Mouse (Mus musculus): ENCODE data around the gene Pygo1. TPM values are rescaled to one million over a fixed set of nuclear protein-coding genes. Genes with fewer than 3 reads are reported as not detected.

Gene Pygo1
- polyA plus RNA-seq, 1 experiment from 2014 or later: 1.5 TPM

DNA sequence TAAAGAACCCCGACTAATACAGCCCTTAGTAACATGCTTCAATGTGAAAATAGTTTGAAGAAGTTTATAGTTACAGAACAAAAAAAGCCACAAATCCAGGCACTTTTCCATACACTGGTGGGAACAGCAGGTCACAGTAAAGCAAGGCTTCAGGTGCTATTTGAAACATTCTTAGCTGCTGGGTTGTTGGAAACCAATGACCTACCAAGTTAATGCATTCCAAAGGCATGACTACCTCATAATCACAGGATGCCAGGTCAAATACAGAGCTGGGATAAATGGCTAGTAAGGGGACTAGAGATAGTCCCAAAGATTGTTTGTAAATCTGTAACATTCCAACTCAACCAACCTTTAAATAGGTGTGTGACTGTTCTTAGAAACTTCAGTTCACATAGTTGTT lies 49.8 kb downstream of the Pygo1 start:
- H3K27me3 ChIP-seq (replicated peaks; ENCODE audit: control insufficient read depth, insufficient read depth, low read length): no peaks in the 10 kb centered on the region
- H3K9ac ChIP-seq (ENCODE audit: low read depth, low read length): no peak overlapping the region
- H3K9me3 ChIP-seq (ENCODE audit: control insufficient read depth, low read length): no peaks in the 10 kb centered on the region
- H3K27ac ChIP-seq (ENCODE audit: low read length): no peak overlapping the region
- no peak overlapping the region for H3K4me2 ChIP-seq (ENCODE audit: low read depth, low read length)
- H3K4me3 ChIP-seq (ENCODE audit: low read length): no peak overlapping the region
- WGBS: 92% methylated on average over 1 of the region's 1 CpGs
- no peaks in the 10 kb centered on the region for H3K4me1 ChIP-seq (ENCODE audit: control insufficient read depth, insufficient read depth, low read length)
- H3K36me3 ChIP-seq (ENCODE audit: control insufficient read depth, insufficient read depth, low read length): no peaks in the 10 kb centered on the region
- no peak for ATAC-seq

DNA sequence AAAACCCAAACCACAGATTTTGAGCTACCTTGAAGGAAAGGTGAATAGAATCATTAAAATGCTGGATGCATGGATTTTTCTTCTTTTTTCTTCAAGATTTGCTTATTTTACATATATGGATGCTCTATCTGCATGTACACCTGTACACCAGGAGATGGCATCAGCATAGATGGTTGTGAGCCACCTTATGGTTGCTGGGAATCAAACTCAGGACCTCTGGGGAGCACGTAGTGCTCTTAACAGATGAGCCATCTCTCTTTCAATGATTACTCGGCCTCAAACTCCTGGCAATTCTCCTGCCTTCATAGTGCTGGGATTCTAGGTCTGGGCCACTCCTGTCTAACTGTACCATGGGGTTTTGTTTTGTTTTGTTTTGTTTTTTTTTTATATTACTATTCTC lies 57.6 kb downstream of the Pygo1 start:
- Histone ChIP-seq H3K4me3 (ENCODE audit: low read length) (no peak overlapping the region), H3K9ac (ENCODE audit: low read depth, low read length) (no peak overlapping the region), H3K36me3 (ENCODE audit: control insufficient read depth, insufficient read depth, low read length) (no peaks in the 10 kb centered on the region), H3K27ac (ENCODE audit: low read length) (no peak overlapping the region), H3K4me2 (ENCODE audit: low read depth, low read length) (no peak overlapping the region), H3K9me3 (ENCODE audit: control insufficient read depth, low read length) (no peaks in the 10 kb centered on the region), H3K27me3 (replicated peaks; ENCODE audit: control insufficient read depth, insufficient read depth, low read length) (no peaks in the 10 kb centered on the region), H3K4me1 (ENCODE audit: control insufficient read depth, insufficient read depth, low read length) (peaks cover 3% of the 10 kb centered on the region)
- 55% methylated on average over 2 of the region's 2 CpGs for WGBS
- no peak for ATAC-seq

DNA sequence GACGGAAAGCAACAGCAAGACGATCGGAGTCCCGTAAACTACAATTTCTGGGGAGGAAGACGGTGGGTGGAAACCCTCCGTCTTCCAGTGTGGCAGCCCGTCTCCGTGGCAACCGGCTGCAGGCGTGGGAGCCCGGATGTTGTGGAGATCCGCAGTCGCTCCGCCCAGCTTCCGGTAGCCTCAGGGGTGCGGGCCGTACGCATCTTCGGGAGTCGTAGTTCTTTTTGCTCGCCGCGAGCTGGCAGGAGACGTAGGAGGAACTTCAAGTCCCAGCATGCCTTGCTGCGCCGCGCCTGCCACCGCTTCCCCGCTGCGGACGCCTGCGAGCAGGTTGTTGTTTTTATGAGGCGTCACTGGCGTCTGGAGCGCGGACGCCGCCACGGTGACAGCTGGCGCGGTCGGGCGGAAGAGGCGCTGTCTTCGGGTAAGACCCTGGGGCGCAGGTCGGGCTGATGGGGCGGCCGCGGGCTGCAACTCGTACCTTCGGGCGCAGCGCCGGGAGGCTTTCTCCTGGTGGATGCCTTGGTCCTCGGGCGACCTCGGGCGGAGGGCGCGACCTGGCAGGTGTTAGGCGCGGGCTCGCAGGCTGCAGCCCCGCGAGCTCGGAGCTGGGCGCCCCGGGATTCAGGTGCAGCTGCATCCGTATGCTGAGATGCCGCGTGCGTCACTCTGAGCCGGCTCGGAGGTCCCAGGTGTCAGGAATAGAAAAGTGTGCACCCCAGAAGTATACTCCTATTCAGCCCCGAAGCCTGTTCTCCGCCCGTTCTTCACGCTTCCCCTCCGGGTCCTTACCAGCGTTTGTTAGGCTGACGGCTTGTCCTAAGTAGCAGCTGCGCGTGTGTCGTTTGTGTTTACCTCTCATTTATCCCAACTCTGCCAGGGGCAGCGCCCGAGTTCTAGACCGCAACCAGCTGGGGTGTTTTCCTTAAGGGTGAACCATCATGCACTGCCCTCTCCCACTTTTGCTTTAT lies 60.1 kb downstream of the Pygo1 start, which contains the start of the genes Ccpg1os and Ccpg1:
TSS of gene Ccpg1os (minus strand) at position 133 of the 971 bp plus-strand sequence.
TSS of gene Ccpg1 (plus strand) at position 180 of the 971 bp plus-strand sequence.
- peak; percentile 100 for ATAC-seq
- H3K9ac ChIP-seq (ENCODE audit: low read depth, low read length): peak within 1 kb of the TSS; percentile 71
- peak within 1 kb of the TSS; percentile 85 for H3K4me2 ChIP-seq (ENCODE audit: low read depth, low read length)
- H3K27me3 ChIP-seq (replicated peaks; ENCODE audit: control insufficient read depth, insufficient read depth, low read length): no peaks in the 10 kb centered on the region
- WGBS: under 1% methylated on average over 88 of the region's 88 CpGs
- H3K9me3 ChIP-seq (ENCODE audit: control insufficient read depth, low read length): no peaks in the 10 kb centered on the region
- peaks cover 3% of the 10 kb centered on the region for H3K4me1 ChIP-seq (ENCODE audit: control insufficient read depth, insufficient read depth, low read length)
- no peaks in the 10 kb centered on the region for H3K36me3 ChIP-seq (ENCODE audit: control insufficient read depth, insufficient read depth, low read length)
- H3K27ac ChIP-seq (ENCODE audit: low read length): peak within 1 kb of the TSS; percentile 33; the same call in 1 of the 2 replicates
- peak within 1 kb of the TSS; percentile 71 for H3K4me3 ChIP-seq (ENCODE audit: low read length)

DNA sequence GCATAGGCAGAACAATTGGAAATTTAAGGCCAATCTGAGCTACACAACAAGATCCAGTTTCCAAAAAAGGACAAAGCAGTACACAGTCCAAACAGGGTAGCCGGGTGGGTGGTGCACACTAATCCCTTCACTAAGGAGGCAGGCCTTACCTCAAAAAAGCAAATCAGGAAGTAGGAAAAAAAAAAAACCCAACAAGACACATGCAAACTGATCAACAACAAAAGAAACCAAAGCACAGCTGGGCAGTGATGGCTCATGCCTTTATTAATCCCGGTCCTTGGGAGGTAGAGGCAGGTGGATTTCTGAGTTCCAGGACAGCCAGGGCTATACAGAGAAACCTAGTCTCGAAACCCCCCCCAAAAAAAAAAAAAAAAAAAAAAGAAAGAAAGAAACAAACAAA lies 62.3 kb downstream of the Pygo1 start:
- Histone ChIP-seq H3K4me1 (ENCODE audit: control insufficient read depth, insufficient read depth, low read length) (peaks cover 3% of the 10 kb centered on the region), H3K36me3 (ENCODE audit: control insufficient read depth, insufficient read depth, low read length) (no peaks in the 10 kb centered on the region), H3K4me3 (ENCODE audit: low read length) (no peak overlapping the region), H3K27ac (ENCODE audit: low read length) (no peak overlapping the region), H3K4me2 (ENCODE audit: low read depth, low read length) (no peak overlapping the region), H3K9ac (ENCODE audit: low read depth, low read length) (no peak overlapping the region), H3K27me3 (replicated peaks; ENCODE audit: control insufficient read depth, insufficient read depth, low read length) (no peaks in the 10 kb centered on the region), H3K9me3 (ENCODE audit: control insufficient read depth, low read length) (no peaks in the 10 kb centered on the region)
- 73% methylated on average over 3 of the region's 3 CpGs for WGBS
- no peak for ATAC-seq

DNA sequence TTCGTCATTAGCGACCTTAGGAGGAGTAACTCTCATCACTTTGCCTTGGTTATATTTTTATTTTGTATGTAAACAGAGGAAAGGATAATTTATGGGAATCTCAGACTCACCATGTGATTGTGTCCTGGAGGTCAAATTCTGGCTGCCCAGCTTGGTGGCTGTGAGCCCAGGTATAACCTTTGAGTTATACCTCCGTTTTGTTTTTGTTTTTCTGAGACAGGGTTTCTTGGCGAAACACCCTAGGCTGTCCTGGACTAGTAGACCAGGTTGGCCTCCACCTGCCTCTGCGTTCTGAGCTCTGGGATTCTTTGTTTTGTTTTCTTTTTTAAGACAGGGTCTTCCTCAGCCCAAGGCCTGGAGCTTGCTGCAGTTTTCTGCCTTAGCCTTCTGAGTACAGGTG lies 63.3 kb downstream of the Pygo1 start:
- WGBS: 83% methylated on average over 5 of the region's 5 CpGs
- H3K9ac ChIP-seq (ENCODE audit: low read depth, low read length): no peak overlapping the region
- H3K4me1 ChIP-seq (ENCODE audit: control insufficient read depth, insufficient read depth, low read length): peaks cover 3% of the 10 kb centered on the region
- H3K9me3 ChIP-seq (ENCODE audit: control insufficient read depth, low read length): no peaks in the 10 kb centered on the region
- H3K4me2 ChIP-seq (ENCODE audit: low read depth, low read length): no peak overlapping the region
- H3K27ac ChIP-seq (ENCODE audit: low read length): no peak overlapping the region
- no peaks in the 10 kb centered on the region for H3K27me3 ChIP-seq (replicated peaks; ENCODE audit: control insufficient read depth, insufficient read depth, low read length)
- ATAC-seq: no peak
- no peak overlapping the region for H3K4me3 ChIP-seq (ENCODE audit: low read length)
- H3K36me3 ChIP-seq (ENCODE audit: control insufficient read depth, insufficient read depth, low read length): no peaks in the 10 kb centered on the region

DNA sequence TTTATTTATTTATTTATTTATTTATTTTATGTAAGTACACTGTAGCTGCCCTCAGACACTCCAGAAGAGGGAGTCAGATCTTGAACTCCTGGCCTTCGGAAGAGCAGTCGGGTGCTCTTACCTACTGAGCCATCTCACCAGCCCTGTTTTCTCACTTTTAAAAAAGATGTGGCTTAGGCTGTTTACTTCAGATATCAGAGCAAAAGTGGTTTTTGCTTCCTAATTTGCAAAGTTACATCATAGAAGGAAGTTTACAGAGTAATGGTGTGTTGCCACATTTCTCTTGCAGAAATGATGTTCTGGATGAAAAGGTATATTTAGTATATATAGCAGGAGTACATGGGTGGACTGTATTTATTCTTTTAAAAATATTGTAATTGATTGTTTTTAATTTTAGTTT lies 66.0 kb downstream of the Pygo1 start:
- H3K27me3 ChIP-seq (replicated peaks; ENCODE audit: control insufficient read depth, insufficient read depth, low read length): no peaks in the 10 kb centered on the region
- H3K4me2 ChIP-seq (ENCODE audit: low read depth, low read length): no peak overlapping the region
- peaks cover 2% of the 10 kb centered on the region for H3K4me1 ChIP-seq (ENCODE audit: control insufficient read depth, insufficient read depth, low read length)
- no peak overlapping the region for H3K4me3 ChIP-seq (ENCODE audit: low read length)
- H3K27ac ChIP-seq (ENCODE audit: low read length): no peak overlapping the region
- 96% methylated on average over 2 of the region's 2 CpGs for WGBS
- no peaks in the 10 kb centered on the region for H3K36me3 ChIP-seq (ENCODE audit: control insufficient read depth, insufficient read depth, low read length)
- H3K9me3 ChIP-seq (ENCODE audit: control insufficient read depth, low read length): no peaks in the 10 kb centered on the region
- no peak overlapping the region for H3K9ac ChIP-seq (ENCODE audit: low read depth, low read length)
- ATAC-seq: no peak

DNA sequence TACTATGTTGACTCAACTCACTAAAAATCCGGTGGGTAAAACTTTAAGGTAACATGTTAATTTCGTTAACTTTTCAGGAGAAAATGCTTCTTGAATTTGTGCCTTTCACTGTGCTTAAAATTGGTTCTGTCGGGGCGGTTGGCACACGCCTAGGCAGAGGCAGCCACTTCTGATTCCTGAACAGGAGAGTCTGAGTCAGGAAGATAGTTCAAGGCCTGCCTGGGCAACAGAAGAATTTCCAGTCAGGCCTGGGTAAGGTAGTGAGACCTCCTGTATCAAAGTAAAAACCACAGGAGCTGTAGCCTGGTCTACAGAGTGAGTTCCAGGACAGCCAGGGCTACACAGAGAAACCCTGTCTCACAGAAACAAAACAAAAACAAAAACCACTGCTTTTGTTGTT lies 67.1 kb downstream of the Pygo1 start:
- 88% methylated on average over 5 of the region's 5 CpGs for WGBS
- Histone ChIP-seq H3K27ac (ENCODE audit: low read length) (no peak overlapping the region), H3K9me3 (ENCODE audit: control insufficient read depth, low read length) (no peaks in the 10 kb centered on the region), H3K9ac (ENCODE audit: low read depth, low read length) (no peak overlapping the region), H3K4me1 (ENCODE audit: control insufficient read depth, insufficient read depth, low read length) (no peaks in the 10 kb centered on the region), H3K4me2 (ENCODE audit: low read depth, low read length) (no peak overlapping the region), H3K36me3 (ENCODE audit: control insufficient read depth, insufficient read depth, low read length) (no peaks in the 10 kb centered on the region), H3K4me3 (ENCODE audit: low read length) (no peak overlapping the region), H3K27me3 (replicated peaks; ENCODE audit: control insufficient read depth, insufficient read depth, low read length) (no peaks in the 10 kb centered on the region)
- no peak for ATAC-seq

DNA sequence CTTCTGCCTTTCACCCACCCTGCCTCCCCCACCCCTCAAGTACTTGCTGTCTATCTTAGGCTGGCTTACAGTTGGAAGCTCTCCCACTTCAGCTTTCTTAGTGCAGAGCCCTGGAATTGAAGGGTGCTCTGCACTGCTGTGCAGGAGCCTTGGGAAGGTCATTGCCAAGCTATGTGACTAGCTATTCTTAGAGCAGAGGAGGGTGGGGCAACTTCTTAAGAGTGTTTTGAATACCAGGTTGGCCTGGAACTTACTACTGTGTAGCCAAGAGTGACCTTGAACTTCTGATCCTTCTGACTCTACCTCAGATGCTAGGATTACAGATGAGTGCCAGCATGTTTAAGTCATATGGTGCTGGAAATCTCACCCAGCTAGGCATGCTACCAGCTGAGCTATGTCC lies 70.7 kb downstream of the Pygo1 start:
- H3K9me3 ChIP-seq (ENCODE audit: control insufficient read depth, low read length): no peaks in the 10 kb centered on the region
- no peak overlapping the region for H3K4me2 ChIP-seq (ENCODE audit: low read depth, low read length)
- no peak for ATAC-seq
- H3K36me3 ChIP-seq (ENCODE audit: control insufficient read depth, insufficient read depth, low read length): no peaks in the 10 kb centered on the region
- H3K9ac ChIP-seq (ENCODE audit: low read depth, low read length): no peak overlapping the region
- no peaks in the 10 kb centered on the region for H3K27me3 ChIP-seq (replicated peaks; ENCODE audit: control insufficient read depth, insufficient read depth, low read length)
- H3K4me1 ChIP-seq (ENCODE audit: control insufficient read depth, insufficient read depth, low read length): no peaks in the 10 kb centered on the region
- H3K4me3 ChIP-seq (ENCODE audit: low read length): no peak overlapping the region
- no peak overlapping the region for H3K27ac ChIP-seq (ENCODE audit: low read length)

DNA sequence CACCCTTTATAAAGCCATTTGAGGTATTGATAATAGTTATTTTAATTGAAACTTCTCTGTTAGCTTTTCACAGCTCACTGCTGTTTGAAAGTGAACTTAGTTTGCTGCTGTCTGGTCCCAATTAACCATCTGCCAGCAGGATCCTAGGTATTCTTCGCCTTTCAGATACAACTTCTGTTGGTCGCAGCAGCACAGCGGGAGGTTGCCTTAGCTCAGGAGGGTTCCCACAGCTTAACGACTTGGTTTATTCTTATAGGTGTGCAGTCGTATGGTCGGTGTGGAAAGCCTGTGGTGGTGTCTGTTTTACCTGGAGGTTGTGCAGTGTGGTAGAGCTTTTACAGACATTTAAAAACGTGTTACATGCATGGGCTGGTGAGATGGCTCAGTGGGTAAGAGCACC lies 71.4 kb downstream of the Pygo1 start:
- no peak overlapping the region for H3K9ac ChIP-seq (ENCODE audit: low read depth, low read length)
- WGBS: 73% methylated on average over 7 of the region's 7 CpGs
- H3K4me2 ChIP-seq (ENCODE audit: low read depth, low read length): no peak overlapping the region
- no peaks in the 10 kb centered on the region for H3K4me1 ChIP-seq (ENCODE audit: control insufficient read depth, insufficient read depth, low read length)
- no peaks in the 10 kb centered on the region for H3K9me3 ChIP-seq (ENCODE audit: control insufficient read depth, low read length)
- ATAC-seq: no peak
- no peak overlapping the region for H3K4me3 ChIP-seq (ENCODE audit: low read length)
- H3K27ac ChIP-seq (ENCODE audit: low read length): no peak overlapping the region
- no peaks in the 10 kb centered on the region for H3K27me3 ChIP-seq (replicated peaks; ENCODE audit: control insufficient read depth, insufficient read depth, low read length)
- no peaks in the 10 kb centered on the region for H3K36me3 ChIP-seq (ENCODE audit: control insufficient read depth, insufficient read depth, low read length)

All from intestine, embryonic 16.5 days (tissue).